Mouse (Mus musculus) layer of hippocampus, adult 9-11 months (tissue): ENCODE results near the gene Muc16.

Experiments
- DNase-seq: peaks from one replicate; pipeline ENCODE4 v3.0.0; 2022

Gene Muc16

GRCm38 (mm10) chr9:18674480-18675154 is at the start of gene Muc16:
Gene Muc16 (minus strand): TSS chr9:18674530.
- DNase-seq: no peak

GRCm38 (mm10) chr9:18722712-18723099 is 48.4 kb upstream of the Muc16 start:
- DNase-seq: no peak

GRCm38 (mm10) chr9:18721931-18722711 is 47.8 kb upstream of the Muc16 start:
- DNase-seq: no peak

GRCm38 (mm10) chr9:18721011-18721410 is 46.7 kb upstream of the Muc16 start:
- DNase-seq: no peak

GRCm38 (mm10) chr9:18705628-18706027 is 31.3 kb upstream of the Muc16 start:
- DNase-seq: no peak

- DNase-seq: no peak
Measured at GRCm38 (mm10) chr9:18598366-18598765, 76.0 kb downstream of the Muc16 start.

- DNase-seq: no peak
Measured at GRCm38 (mm10) chr9:18508098-18508497, 166.2 kb downstream of the Muc16 start.

GRCm38 (mm10) chr9:18478168-18478567 is 196.2 kb downstream of the Muc16 start, which contains the start of the genes Zfp558 and Mbd3l1:
Gene Zfp558 (minus strand): TSS chr9:18478268.
Gene Mbd3l1 (plus strand): TSS chr9:18478359.
- no peak for DNase-seq

GRCm38 (mm10) chr9:18473324-18474128 is 200.8 kb downstream of the Muc16 start:
- peak; percentile 64 for DNase-seq

- DNase-seq: peak; percentile 3
Measured at GRCm38 (mm10) chr9:18468005-18468404, 206.3 kb downstream of the Muc16 start.

- no peak for DNase-seq
Measured at GRCm38 (mm10) chr9:18467350-18467749, 207.0 kb downstream of the Muc16 start.

GRCm38 (mm10) chr9:18456520-18456919 is 217.8 kb downstream of the Muc16 start:
- no peak for DNase-seq
